Mouse (Mus musculus): Measurements from ENCODE around the gene Ap1s1.

Ap1s1 gene

DNA sequence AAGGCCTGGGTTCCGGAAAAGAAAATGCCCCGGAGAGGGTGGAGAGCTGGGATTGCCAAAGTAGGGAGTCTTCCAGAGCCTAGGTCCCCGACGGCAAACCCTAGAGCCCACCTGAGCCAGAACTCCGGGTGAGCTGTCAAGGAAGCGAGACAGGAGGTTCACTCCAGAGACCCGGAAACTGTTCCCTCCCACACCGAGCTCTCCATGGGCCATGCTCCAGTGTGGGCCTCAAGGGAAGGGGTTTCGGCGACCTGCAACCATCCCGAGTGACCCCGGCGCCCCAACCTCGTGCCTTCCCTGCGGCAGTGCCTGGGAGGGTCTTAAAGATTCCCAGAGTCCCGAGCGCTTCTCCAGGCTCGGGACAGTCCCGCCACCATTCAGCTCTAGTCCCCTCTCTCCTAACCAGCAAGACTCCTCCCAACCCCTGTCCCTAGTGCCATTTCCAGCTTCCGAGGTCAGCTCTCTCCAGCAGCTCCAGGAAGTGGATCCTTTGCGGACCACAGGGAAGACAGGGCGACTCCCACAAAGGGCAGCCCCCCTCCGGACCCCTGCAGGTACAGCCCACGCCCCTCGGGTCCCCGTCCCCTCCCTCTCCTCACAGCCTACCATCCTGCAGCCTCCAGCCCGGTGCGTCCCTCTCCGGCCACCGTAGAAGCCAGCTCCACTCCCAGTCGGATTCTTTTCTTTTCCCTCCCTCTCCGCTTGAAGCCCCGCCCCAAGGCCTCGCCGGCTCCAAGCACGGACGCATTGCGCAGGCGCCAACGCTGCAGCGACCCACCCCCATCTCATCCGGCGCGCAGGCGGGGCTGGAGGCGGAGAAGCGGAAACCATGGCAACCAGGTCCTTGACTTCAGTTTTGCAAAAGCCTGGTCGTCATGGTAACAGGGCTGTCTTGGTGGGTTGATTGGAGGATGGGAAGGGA lies at the start of gene Ap1s1:
TSS of gene Ap1s1 (minus strand) at position 734 of the 922 bp plus-strand sequence.
- DNase-seq (ENCODE audit: low spot score in 2 of 2) = peak; percentile 91 to 95

DNA sequence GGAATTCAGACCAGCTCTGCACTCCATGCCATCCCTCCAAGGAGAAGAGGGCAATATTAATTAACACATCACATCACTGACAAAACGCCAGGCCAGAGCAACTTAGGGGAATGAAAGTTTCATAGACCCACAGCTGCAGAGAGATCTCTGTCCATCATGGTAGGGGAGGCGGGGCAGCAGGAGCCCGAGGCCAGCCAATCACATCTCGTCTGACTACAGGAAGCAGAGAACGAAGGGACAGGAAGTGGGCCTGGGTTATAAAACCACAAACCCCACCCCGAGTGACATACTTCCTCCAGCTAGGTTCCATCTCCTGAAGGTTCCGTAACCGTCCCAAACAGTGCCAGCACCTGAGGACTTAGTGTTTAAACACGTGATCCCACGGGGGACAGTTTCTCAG lies 49.2 kb upstream of the Ap1s1 start:
- peak in 1 of 2 experiments; percentile 55 for DNase-seq (ENCODE audit: low spot score in 2 of 2)

DNA sequence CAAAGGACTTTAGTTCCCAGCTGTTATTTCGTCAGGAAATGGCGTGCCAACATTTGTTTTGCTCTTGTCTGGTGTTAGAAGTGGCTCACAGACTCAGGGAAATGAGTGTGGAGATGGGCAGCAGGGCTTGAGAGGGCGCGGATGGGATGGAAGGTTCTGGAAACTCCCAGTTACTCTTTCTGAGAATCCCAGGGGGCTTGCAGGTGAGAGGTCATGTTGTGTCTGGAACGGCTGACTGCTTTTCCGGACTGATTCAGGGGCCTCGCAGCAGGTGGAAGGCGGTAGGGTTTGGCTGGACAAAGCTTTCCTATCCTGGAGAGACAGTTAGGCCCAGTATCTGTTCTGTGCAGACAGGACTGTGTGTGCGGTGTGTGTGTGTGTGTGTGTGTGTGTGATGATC lies 47.8 kb upstream of the Ap1s1 start:
- no peak for DNase-seq (ENCODE audit: low spot score in 2 of 2)

DNA sequence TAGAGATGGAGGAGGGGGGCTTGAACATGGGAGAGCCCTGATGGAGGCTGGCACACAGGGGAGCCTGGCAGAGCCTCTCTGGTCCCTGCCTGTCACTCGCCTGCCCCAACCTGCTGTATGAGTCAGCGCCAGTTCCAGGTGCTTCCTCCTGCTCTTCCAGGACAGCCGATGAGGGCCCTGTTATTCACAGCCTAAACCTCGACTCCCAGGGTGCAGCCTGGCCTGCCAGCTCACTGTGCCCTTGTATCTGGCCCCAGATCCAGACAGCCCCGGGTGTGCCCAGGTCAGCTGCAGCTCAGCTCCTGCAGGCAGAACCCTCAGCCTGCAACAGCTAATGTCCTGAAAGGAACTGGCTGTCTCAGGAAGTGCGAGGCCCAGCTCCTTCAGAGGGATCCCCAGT lies 45.6 kb upstream of the Ap1s1 start:
- DNase-seq (ENCODE audit: low spot score in 2 of 2) = no peak

DNA sequence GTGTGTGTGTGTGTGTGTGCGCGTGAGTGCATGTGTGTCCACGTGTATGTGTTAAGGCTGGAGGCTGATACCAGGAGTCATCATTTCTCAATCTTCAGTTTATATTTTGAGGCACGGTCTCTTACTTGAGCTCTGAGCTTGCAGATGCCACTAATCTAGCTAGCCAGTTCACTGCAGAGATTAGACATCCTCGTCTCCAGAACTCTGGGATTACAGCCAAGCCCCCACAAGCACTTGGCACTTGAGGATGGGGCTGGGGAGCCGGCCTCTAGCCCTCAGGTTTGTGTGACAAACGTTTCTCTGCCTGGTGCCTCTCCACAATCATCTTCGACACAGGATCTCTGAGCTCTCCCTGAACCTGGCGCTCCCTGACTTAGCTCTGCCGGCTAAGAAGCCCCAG lies 44.9 kb upstream of the Ap1s1 start:
- DNase-seq (ENCODE audit: low spot score in 2 of 2) = no peak

DNA sequence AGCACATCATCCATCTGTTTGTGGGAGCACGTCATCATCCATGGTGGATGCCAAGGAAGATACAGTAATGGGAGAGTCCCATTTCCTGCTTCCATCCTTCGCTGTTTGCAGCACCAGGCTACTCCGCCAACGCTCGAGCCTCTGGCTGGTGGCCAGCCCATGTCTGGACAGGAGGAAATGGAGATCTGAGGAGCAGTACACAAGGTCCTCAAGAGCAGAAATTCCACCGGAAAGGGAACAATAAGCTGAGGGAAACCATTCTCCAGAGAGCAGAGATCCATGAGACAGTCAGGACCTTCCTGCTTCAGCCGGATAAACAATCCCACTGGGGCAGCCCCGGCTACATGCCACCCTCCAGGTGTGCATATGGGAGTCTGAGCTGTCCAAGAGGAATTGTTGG lies 41.5 kb upstream of the Ap1s1 start:
- DNase-seq (ENCODE audit: low spot score in 2 of 2) = no peak

DNA sequence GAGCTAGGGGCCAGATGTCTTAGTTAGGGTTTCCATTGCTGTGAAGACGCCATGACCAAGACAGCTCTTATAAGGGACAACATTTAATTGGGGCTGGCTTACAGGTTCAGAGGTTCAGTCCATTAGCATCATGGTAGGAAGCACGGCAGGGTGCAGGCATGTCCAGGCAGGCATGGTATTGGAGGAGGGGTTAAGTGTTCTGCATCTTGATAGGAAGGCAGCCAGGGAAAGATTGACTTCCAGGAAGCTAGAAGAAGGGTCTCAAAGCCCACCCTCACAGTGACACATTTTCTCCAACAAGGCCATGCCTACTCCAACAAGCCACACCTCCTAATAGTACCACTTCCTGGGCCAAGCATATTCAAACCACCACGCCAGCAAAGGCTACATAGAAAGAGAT lies 39.8 kb upstream of the Ap1s1 start:
- DNase-seq (ENCODE audit: low spot score in 2 of 2) = no peak

DNA sequence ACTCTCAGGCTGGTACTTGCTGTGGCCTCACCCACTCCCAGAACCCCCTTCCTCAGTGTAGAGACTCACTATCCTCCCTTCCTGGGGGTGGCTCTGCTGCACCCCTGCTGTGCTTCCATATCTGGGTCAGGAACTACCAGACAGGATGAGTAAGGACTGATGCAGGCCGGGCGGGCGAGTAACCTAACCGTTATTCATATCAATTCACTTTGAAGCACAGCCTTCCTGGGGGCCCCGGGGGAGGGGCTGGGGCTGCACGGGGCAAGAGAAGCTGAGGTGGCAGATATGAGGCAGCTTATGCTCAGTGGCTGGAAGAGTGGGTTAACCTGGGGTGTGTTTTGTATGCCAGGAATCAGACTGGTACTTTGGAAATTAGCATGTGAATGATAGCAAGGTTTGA lies 39.1 kb upstream of the Ap1s1 start:
- peak in 1 of 2 experiments; percentile 61 for DNase-seq (ENCODE audit: low spot score in 2 of 2)

DNA sequence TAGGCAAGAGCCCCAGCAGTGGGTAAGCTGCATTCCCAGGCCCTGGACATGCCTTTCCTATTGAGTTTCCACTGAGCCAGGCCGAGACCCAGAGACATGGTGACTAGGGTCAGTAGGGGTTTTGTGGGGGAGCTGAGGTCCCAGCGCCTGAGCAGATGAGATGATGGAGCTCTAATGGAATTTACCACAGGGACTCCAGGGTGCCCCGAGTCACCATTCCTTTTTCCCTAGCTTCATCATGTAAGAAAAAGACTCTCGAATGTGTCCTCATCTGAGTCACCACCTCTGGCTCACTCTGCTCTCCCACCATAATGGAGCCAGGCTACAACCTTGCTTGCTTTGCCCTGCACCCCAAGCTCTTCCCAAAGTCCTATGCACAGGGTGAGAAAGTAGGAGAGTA lies 37.1 kb upstream of the Ap1s1 start:
- DNase-seq (ENCODE audit: low spot score in 2 of 2) = no peak

DNA sequence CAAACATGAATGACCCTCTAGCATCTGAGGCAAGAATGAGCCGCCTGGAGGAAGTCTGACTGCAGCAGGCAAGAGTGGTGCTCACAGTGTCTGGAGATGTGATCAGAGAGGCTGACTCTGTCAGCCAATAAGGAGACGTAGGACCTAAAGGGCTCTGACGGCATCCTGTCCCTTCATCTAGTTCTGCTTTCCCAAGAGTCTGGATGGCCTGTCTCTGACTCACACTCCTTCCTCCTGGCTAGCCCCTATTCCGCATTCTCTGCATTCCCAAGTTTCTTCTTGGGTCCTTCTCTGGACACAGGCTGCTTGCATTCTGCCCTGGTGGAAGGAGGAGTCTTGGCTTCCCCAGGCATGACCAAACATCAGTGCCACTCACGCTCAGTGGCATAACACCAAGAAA lies 33.9 kb upstream of the Ap1s1 start:
- DNase-seq (ENCODE audit: low spot score in 2 of 2) = no peak

DNA sequence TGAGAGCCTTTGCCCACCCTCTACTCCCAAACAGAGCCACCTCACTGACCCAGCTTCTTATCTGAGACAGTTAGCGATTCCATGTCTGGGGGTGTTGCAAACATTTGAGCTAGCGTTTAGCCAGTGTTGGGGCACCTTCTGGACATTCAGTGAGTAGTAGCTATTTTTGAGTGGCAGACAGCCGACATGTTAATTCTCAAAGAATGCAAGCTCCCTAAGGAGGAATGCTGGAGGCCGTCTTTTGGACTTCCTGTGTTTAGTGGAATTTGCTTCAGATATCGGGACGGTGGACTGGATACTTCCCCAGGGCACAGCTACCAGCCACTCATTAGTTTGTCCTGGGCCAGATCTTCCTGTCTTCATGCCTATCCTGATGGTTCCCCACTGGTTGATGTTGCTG lies 32.7 kb upstream of the Ap1s1 start:
- DNase-seq (ENCODE audit: low spot score in 2 of 2) = no peak

DNA sequence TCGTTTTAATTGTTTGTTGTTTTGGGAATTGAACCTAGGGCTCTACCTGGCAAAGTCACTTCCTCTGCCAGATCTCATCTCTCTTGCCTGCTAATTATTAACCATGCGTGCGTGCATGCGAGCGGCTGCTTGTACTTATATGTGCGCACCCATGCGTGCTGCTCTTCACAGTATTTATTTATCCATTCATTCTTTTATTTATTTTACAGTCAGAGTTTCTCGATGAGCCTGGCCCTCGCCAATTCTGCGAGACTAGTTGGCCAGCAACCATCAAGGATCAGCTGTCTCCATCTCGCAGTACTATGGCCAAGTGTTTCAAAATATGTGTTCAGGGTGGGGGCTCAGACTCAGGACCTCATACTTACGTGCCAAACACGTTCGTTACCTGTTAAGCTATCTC lies 32.1 kb upstream of the Ap1s1 start:
- no peak for DNase-seq (ENCODE audit: low spot score in 2 of 2)

DNA sequence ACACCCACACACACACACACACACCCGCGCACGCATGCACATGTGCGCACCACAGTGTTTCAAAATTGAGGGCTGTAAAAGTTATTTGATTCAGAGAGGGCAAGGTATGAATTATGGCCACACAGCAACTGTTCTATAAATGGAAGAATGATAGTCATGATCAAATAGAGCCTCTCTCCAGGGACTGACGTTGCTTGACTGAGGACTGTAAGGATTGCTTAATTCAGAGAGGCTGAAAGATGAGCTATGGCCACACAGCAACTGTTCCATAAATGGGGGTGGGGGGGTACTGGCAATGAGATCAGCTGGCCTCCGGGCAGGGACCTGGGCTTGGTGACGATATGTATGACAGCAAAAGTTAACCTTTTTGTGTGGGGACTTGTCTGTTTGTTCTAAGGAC lies 31.3 kb upstream of the Ap1s1 start:
- no peak for DNase-seq (ENCODE audit: low spot score in 2 of 2)

DNA sequence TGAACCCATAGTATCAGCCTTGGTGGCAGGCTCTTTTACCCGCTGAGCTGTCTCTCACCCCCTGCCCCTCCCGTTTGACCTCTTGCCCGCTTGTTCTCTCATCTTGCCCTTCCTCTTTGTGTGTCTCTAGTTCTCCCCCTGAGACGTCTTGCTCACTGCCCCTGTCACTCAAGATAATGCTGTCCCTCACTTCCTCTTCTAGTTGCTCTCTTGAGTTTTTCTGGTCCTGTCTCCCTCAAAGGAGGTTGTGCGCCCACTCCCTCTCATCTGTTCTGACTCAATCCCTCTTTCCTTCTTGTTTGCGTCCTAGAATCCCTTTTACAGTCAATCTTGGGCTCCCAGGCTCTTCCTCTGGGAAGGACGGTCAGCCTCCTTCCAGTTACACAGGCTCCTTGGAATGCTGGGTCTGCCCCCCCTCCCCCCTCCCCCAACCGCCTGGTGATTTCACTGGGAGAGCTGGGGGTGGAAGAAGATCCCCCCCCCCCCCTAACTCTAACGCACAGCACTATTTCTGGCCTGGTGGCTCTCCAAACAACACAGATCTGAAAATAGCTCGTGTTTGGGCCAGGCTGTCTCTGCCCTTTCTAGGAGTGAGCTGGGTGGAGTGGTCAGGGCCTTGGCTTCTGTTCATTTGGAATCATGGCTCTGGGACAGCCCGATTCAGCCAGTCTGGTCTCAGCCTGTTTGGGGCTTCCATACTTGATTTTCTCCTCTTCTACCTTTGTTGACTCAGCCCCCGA lies 30.4 kb upstream of the Ap1s1 start:
- peak in 1 of 2 experiments; percentile 25 for DNase-seq (ENCODE audit: low spot score in 2 of 2)

DNA sequence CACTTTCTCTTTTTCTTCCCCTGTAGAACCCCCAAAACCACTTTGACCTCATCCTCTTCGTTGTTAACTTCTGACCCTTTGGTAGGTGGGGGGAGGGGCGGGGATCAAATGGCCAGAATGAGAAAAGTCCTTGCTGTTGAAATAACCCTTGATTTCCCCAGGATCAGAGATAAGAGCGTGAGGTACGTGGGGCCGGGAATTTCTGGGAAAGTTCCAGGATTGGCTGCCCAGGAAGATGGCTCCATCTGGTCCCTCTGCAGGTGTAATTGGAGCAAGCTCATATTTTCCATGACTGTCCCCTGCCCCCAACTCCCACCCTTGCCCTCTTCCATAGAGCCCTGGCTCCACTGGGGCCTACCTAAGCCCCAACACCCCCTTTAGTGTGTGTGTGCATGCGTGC lies 29.8 kb upstream of the Ap1s1 start:
- DNase-seq (ENCODE audit: low spot score in 2 of 2) = no peak

DNA sequence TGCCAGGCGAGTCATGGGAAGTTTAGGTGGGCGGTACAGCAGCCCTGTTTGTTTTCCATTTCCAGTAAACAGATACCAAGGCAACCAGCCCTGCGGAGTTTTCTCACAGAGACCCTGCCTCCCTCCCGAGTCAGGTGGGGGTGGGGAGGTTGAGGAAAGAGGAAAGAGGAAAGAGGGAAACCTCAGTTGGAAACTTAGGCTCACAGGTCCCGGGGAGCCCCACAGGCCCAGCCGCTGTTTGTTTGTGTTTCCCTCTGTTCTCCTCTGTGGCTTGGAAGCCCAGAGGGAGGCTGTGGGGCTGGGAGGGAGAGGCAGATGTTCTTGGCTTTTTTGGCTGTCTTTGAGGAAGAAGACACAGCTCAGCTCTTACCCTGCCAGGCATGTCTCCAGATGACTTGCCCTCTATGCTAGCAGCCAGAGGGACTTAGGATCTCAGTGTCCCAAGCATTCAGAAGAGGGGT lies 28.3 kb upstream of the Ap1s1 start:
- DNase-seq (ENCODE audit: low spot score in 2 of 2) = no peak

DNA sequence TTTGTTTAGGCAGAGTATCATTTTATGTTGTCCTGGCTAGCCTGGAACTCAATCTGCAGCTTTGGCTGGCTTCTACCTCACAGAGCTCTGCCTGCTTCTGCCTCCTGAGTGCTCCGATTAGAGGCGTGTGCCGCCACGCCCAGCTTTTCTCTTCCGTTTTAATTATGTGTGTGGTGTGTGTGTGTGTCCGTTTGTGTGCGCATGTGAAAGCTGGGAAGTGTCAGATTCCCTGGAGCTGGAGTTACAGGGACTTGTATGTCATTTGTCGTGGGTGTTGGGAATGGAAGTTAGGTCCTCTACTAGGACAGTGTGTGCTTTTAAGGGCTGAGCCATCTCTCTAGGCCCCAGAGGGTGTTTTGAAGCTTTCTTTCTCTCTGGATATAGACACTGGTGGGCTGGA lies 27.2 kb upstream of the Ap1s1 start:
- DNase-seq (ENCODE audit: low spot score in 2 of 2) = no peak

DNA sequence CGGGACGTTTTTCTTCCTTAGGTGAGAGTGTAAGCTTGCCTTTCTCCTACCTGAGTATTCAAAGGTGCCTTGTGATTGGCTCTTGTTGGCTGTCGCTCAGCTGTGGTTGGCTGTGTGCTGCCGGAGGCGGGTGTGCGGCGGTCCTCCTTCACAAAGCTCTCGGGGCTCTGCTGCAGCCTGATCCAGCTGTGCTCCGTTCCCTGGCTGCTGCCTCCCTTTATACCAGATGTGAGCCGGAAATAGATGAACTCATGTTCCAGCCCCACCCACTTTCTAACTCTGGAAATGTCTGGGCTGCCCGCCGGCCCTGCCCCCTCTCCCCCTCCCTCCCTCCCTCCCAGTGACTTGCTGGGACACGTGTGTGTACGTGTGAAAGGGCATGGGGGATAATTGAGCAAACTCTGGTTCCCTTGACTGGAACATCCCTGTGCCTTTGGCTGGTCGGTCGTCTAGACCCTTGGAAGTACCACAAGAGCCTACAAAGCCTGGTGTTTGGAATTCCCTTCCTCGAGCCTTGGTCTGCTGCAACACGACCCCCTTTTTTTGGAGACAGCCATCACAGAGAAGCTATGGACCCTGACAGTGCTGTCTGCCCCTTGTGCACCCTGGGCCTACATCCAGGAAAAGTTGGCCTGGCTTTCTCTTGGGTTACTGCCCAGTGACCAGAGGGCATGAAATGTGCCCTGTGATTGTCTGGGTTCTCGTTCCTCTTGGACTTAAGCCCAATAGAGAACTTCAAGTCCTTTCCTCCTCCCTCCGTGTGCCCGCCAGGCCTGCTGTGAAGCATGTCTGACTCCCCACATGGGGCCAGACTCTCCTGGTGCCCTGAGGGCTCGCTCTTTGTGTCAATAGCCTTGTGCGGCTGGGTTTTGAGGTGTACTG lies 26.4 kb upstream of the Ap1s1 start, which contains the start of gene Serpine1:
TSS of gene Serpine1 (minus strand) at position 190 of the 882 bp plus-strand sequence.
- peak in 1 of 2 experiments; percentile 32 for DNase-seq (ENCODE audit: low spot score in 2 of 2)

DNA sequence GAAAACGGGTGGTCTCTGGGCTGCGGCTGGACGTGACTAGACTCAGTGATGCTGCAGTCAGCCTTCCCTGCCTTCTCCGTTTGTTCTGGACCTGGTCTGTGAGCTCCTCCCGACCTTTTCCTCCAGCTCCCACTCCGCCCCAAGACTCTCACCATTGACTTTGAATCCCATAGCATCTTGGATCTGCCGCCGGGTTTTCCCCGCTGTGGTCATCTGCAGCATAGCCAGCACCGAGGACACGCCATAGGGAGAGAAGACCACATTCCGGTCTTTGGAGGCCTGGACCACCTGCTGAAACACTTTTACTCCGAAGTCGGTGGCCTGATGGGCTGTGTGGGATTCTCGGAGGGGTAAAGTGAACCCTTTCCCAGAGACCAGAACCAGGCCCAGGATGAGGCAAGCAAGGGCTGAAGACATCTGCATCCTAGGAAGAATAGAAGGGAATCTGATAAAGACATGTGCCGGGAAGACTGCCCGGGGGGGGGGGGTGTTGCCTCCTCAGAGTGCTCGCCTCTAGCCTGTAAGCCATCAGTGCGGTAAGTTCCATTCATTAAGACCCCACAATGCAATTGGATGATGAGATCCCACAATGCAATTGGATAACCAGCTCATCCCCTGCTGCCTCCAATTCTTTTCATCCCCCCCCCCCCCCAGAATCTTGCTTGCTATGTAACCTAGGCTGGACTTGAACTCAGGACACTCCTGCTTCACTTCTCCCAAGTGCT lies 25.1 kb upstream of the Ap1s1 start:
- no peak for DNase-seq (ENCODE audit: low spot score in 2 of 2)

DNA sequence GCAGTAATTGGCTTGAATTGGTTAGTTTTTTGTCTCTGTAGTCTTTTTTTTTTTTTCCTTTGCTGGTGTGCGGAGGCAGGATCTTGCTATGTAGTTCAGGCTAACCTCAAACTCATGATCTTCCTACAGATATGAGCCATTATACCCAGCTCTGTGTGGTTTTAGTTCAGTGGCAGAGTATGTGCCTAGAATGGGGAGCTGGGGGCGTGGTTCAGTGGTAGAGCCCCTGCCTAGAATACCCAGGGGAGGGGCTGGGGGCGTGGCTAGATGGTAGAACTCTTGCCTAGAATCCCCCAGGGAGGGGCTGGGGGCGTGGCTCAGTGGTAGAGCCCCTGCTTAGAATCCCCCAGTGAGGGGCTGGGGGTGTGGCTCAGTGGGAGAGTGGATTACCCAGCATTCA lies 22.8 kb upstream of the Ap1s1 start:
- DNase-seq (ENCODE audit: low spot score in 2 of 2) = no peak

DNA sequence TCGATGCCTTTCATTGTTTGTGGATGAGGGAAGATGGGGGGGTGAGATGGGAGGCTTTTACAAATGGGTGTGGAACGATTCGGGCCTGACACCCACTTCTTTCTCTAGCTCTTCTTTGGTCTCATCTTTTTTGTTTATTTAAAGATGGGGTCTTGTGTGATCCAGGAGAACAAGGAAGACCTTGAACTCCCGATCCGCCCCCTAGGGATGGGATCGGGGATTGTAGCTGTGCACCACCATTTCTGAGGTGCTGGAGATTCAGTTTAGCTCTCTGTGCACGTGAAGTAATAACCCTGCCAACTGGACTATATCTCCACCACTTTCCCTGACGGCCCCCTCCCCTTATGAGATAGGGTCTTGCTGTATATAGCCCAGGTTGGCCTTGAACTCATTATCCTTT lies 20.0 kb upstream of the Ap1s1 start:
- no peak for DNase-seq (ENCODE audit: low spot score in 2 of 2)
